Mouse (Mus musculus) inflammation-experienced regulatory T-cells, adult 6 months (primary cell): Measurements from ENCODE around the gene Trim5. TPM values are rescaled to one million over a fixed set of nuclear protein-coding genes. Genes with fewer than 3 reads are reported as not detected.
"Not testable (repeated sequence)": the region's sequence is repeated elsewhere in the genome, so short reads cannot be mapped to it uniquely, and the experiment has no call there.

Experiments
- ATAC-seq: one replicate; pipeline ENCODE4 v1.8.0; 2017
- polyA plus RNA-seq, 3 experiments: library from polyadenylated mRNA; unstranded; fragments of 100-300 nt; shearing (Covaris generic); gene quantifications; one replicate each; pipeline ENCODE4 v1.2.1; 2017

Gene Trim5
- polyA plus RNA-seq = 10 to 100 TPM; 24.5 to 43.4 (median 41.7) TPM

- ATAC-seq = peak; percentile 83
These were observed at the start of gene Trim5 for GRCm38 (mm10) chr7:104287576-104288443. Gene Trim5, minus strand, starts transcription at chr7:104288094.

GRCm38 (mm10) chr7:104335547-104335946 is 47.7 kb upstream of the Trim5 start:
- not testable (repeated sequence) for ATAC-seq

GRCm38 (mm10) chr7:104329171-104329570 is 41.3 kb upstream of the Trim5 start, which contains the start of gene Trim34b:
Gene Trim34b, plus strand, starts transcription at chr7:104329471.
- not testable (repeated sequence) for ATAC-seq

GRCm38 (mm10) chr7:104322028-104322427 is 34.1 kb upstream of the Trim5 start:
- ATAC-seq = peak; percentile 50

- ATAC-seq = peak; percentile 93
These were observed 27.6 kb upstream of the Trim5 start, which contains the start of gene Trim12a for GRCm38 (mm10) chr7:104315369-104316080. Gene Trim12a, minus strand, starts transcription at chr7:104315466.

GRCm38 (mm10) chr7:104314796-104315353 is 27.0 kb upstream of the Trim5 start:
- ATAC-seq = peak; percentile 59

GRCm38 (mm10) chr7:104291638-104292400 is 3.9 kb upstream of the Trim5 start:
- ATAC-seq = peak; percentile 60

GRCm38 (mm10) chr7:104290641-104291040 is 2.7 kb upstream of the Trim5 start:
- peak; percentile 27 for ATAC-seq

GRCm38 (mm10) chr7:104279361-104279760 is 8.5 kb downstream of the Trim5 start:
- not testable (repeated sequence) for ATAC-seq

GRCm38 (mm10) chr7:104265335-104265734 is 22.6 kb downstream of the Trim5 start:
- ATAC-seq = not testable (repeated sequence)

- not testable (repeated sequence) for ATAC-seq
These were observed 27.5 kb downstream of the Trim5 start for GRCm38 (mm10) chr7:104260380-104260779.

- peak; percentile 97 for ATAC-seq
These were observed 43.4 kb downstream of the Trim5 start, which contains the start of gene Trim34a for GRCm38 (mm10) chr7:104244287-104245181. Gene Trim34a, plus strand, starts transcription at chr7:104244457.

GRCm38 (mm10) chr7:104243616-104244015 is 44.3 kb downstream of the Trim5 start:
- ATAC-seq = no peak

GRCm38 (mm10) chr7:104240857-104241256 is 47.0 kb downstream of the Trim5 start:
- ATAC-seq = no peak

GRCm38 (mm10) chr7:104231203-104231602 is 56.7 kb downstream of the Trim5 start:
- peak; percentile 82 for ATAC-seq

GRCm38 (mm10) chr7:104218701-104219569 is 69.0 kb downstream of the Trim5 start, which contains the start of gene Trim6:
Gene Trim6, plus strand, starts transcription at chr7:104218793.
- ATAC-seq = no peak

GRCm38 (mm10) chr7:104217881-104218280 is 70.0 kb downstream of the Trim5 start:
- ATAC-seq = peak; percentile 48

GRCm38 (mm10) chr7:104216011-104216535 is 71.8 kb downstream of the Trim5 start:
- no peak for ATAC-seq
